Mouse (Mus musculus) spleen, postnatal 14 days (tissue): ENCODE data around the gene Smco3.
"Not testable (repeated sequence)": the region's sequence is repeated elsewhere in the genome, so short reads cannot be mapped to it uniquely, and the experiment has no call there.

Experiments used
- DNase-seq, 2 experiments: peaks; one replicate each; pipeline ENCODE4 v3.0.0; 2021 to 2022; ENCODE audit warnings: low spot score in 2 of 2

Gene Smco3

DNA sequence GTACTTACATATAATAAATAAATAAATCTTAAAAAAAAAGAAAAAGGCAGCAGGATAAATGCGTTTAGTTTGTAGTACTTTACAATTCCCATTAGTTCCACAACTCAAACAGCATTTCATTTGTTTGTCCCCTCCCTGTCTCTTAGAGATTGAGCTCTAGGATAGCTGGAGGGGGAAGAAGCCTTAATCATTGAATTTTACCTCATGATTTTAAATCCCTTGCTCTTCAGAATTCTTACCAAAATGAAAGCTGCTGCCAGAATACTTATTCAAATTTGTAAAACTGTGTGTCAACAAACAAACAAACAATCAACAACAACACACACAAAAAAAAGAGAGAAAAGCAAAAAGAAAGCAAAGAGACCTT lies 29.9 kb downstream of the Smco3 start:
- DNase-seq, result no peak

DNA sequence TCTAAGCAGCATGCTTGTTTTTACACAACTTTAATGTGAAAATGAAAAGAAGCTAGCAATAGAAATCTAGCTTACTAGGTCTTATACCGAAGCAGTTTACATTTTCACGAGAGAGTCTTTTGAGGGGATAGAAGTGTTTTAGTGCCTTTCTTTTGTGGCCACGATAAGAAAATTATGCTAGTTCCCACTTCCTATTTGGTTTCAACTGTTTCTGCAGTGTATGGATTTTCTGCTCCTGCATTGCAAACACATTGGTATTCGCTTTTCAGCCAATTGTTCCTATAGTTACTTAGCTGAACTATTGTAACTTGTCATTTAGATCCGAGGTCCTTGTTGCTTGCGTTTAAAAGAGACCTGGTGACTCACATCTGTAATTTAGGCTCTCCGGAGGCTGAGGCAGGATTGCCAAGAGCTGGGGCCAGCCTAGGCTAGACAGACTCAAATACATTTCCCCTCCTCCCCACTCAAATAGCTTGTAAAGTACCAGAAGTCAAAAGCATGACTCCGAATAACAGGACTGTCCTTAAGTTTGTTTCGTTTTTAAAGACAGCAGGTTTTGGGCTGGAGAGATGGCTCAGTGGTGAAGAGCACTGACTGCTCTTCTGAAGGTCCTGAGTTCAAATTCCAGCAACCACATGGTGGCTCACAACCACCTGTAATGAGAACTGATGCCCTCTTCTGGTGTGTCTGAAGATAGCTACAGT lies 30.4 kb downstream of the Smco3 start:
- DNase-seq, result no peak

DNA sequence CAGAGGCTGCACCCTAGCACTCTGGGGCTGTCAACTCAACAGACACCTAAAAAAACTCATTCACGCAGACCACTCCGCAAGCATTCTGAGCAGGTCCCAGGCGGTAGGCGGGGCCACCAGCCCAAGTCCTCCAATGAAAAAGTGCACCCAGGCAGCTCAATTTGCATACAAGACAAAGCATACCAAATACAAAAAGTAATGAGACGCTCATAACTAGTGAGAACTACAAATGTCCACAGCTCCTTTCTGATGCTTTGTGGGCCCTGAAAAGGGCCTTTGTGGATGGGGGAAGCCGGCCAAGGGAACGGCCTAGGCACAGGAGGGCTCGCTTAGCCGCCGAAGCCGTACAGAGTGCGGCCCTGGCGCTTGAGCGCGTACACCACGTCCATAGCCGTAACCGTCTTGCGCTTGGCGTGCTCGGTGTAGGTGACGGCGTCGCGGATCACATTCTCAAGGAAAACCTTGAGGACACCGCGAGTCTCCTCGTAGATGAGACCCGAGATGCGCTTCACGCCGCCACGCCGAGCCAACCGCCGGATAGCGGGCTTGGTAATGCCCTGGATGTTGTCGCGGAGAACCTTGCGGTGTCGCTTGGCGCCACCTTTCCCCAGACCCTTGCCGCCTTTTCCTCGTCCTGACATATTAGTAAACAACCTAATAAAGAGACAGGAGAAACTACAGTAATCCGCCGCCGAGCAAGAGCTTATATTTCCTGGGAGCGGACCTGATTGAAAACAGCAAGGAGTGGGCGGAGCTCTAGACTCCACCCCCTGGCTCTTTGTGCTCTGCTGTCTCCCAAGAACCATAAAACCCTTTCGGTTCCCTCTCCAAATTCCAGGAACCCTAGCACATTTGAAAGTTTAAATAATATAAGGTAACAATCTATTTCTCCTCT lies 31.3 kb downstream of the Smco3 start, which contains the start of gene Hist4h4:
Gene Hist4h4, minus strand, starts transcription at position 677 of the 895 bp plus-strand sequence.
- DNase-seq, result peak; percentile 95 to 98

DNA sequence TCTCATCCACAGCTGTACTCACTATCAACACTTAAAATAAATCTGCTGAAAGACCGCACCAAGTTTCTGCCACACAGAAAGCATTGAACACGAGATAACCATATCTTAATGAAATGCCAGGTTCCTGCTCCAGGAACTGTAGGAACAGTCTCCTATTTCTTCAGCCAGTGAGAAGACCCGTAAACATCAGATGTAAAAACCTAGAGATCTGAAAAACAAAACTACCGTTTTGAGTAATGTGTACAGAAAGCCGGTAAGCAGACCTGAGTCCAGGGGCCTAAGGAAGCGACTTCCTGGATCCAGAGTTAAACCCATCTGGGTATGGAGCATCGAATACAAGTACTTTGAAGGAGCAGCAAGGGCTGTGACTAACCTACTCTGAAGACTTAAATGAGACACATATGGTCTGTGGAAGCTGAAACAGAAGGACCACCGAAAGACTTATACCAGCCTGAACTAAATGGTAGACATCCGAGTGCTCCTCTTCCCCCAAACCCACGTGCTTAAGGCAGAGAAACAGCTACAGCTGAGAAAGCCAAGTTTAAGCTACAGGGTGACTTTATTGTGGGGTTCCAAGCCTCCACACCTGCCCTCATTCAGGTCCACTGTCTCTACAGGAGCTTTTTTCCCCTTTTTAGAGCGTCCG lies 32.0 kb downstream of the Smco3 start:
- no peak for DNase-seq

DNA sequence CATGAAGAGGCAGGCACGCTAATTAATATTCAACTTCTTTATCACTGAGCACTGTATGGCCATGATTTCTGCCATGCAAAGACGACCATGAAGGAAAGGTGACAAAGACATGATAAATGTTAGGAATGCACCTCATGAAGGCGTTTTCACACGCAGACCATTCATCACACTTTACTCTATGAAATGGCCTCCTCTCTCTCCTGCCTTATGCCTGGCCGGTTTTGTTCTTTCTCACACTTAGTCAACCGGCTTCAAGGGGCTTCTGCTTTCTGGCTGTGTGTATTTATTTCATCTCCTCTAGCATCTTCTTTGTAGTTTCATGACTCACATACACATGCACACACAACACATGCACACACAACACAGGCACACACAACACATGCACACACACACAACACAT lies 34.0 kb downstream of the Smco3 start:
- DNase-seq, result no peak

DNA sequence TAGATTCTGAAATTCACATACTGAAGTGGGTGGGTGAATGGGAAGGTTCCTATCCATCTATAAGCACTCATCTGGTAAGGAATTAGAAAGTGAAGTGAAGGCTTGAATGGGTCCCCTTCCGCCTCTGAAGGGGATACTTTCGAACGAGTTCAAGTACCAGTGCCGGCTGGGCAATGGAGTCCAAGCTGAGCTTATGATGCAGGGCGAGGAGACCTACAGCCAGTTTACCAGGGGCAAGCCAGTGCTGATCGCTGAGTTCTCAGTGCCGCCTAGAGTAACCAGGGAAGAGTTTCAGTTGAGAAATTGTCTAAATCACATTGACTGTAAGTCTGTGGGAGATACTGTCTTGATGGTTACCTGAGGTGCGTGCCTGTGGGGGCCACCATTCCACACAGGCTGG lies 34.5 kb downstream of the Smco3 start:
- DNase-seq, result no peak

DNA sequence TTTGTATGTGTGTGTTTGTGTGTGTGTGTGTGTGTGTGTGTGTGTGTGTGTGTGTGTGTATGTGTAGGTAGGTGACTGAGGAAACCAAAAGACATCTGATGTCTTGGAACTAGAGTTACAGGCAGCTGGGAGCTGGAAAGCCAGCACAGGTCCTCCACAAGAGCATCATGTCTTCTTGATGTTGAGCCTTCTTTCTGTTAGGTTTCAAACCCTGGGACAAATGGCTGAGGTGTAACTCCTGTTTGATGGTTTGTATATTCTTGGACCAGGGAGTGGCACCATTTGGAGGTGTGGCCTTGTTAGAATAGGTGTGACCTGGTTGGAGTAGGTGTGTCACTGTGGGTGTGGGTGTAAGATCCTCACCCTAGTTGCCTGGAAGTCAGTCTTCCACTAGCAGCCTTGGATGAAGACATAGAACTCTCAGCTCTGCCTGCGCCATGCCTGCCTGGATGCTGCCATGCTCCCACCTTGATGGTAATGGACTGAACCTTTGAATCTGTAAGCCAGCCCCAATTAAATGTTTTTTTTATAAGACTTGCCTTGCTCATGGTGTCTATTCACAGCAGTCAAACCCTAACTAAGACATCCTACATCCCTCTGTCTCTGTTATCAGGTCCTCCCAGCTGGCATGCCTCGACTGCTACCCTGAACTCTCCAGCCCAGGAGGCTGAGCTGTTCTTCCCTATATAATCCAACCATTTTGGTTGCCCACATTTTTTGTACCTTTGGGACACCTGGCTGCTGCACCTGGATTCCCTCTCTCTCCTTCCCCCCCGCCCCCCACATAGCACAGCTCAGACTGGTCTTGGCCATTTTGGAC lies 37.2 kb downstream of the Smco3 start:
- not testable (repeated sequence) for DNase-seq

DNA sequence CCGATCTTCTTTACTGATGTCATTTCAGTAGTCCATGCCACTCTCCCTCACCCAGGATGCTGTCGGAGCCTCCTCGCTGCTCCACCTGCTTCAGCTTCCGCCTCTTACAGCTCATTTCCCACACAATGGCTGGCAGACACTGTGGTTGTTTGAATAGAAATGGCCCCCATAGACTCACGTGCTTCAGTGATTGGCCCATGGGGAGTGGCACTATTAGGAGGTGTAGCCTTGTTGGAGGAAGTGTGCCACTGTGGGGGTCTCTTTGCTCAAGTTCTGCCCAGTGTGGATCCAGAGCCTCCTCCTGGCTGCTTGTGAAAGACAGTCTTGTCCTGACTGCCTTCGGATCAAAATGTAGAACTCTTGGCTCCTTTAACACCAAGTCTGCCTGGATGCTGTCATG lies 39.4 kb downstream of the Smco3 start:
- no peak for DNase-seq

DNA sequence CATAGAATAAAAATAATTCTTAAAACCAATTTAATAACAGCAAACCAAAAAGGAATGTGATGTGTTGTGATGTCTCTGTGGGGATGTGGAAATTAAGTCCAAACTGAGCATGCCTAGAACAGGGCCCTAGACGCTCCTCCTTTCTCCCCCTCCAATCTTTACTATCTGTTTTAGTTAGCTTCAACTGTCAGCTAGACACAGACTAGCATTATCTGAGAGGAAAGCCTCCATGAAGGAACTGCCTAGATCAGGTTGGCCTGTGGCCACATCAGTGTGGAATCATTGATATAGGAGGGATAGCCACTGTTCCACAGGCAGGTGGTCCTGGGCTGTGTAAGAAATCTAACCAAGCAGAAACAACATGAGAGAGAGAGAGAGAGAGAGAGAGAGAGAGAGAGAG lies 40.1 kb downstream of the Smco3 start:
- DNase-seq, result no peak

DNA sequence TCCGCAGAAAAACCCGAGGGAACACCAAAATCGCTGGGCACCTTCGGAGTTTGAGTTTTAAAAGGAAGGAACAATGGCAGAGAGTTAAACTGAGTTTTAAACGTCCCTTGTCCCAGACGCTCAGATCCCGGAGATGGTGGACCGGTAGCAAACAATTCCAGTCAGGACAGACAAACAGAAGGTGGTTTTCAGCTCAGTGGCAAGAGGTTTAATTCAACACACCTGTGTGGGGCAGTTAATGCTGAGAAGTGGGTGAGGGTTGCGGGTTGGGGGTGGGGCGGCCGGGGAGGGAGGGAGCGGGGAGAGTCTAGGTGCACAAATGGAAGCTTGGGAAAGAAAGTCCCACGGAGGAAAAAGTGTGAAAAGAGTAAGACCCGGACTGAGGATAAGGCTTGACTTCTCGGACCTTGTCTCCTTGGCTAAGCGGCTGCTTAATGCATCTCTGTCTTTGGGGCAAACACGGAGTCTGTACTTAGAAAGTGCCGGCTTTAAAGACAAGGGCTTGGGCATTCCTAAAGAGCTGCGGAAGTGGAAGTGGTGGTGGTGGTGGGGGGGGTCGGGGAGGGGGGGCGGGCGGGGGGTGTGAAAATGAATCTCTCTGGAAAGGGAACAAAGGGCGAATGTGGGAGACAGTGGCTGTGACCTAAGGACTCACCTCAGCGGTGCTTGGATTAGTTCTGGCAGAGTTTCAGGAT lies 41.3 kb downstream of the Smco3 start:
- no peak for DNase-seq

DNA sequence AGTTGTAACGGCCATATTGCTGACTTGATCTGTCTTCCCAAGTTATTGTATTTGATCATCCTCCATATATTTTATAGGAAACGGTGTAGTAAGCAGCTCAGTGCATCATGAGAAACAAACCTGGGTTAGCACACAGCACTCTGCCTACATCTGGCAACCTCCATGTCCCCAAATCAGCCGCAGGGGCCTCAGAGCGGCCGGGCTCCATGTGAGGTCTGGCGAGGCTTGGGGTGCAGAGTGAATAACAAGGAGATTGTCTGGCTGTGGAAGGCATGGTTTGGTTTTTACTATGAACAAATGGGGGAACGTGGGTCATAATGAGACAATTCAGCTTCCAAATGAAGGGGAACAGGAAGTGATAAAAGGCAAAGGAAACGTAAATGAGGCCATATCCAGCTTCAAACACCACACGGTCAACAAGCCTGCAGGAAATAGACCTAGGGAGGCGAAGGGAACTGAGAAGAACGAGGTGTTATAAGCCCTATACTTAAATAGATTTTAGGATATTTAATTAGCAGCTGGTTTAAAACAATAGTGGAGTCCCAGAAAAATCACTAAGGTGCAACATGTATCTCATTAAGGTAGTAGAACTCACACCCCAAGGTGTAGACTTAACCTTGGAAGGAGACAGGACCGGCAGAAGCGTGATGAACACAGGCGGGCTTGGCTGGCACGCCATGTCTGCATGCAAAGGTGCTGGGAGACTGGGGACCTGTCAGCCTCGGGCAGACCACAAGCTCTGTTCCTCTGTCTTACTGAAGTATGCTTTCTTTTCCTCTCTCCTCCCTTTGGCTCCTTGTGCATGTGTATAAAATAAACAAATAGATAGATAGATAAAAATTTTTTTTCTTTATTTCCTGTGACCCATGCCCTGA lies 42.1 kb downstream of the Smco3 start:
- no peak for DNase-seq

DNA sequence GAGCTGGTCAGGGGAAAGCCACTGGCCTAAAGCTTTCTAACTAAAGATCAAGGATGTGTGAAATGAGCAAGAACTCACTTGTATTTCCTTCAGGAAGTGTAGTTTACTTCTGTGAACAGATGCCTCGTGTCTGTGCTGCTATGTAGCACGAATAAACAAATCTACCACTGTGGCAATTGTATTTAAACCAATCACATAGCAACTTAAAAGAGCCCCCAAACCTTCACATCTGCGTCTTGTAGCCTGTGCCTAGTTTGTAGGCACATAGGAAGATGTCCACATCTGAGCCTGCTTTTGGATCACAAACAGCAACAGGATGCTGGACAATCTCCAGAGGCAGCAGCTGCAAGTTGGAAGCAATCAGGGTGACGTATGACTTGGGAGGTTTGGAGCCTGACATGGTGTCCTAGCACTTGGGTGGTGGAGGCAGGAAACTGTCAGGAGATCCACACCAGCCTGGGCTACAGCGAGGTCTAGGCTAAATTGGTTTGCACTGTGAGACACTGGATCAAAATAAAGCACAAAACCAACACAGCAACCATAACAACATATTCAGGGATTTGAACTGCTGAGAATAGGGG lies 45.8 kb downstream of the Smco3 start:
- DNase-seq, result no peak

DNA sequence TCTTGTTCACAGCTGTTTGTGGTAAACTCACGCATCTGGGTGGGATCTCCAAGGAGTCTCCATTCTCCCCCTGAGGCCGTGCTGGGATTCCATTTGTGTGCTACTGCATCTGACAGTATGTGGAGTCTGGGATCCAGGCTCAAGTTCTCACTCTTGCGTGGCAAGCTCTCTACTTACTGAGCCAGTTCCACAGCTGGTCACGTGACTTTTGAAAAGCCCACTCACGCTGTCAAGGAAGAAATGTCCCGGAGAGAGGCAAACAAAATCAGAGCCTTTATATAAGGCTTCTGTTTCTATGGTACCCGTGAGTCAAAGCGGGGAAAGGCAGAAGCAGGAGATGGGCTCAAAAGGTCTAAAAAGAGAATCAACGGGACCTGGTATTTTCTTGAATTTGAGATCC lies 52.5 kb downstream of the Smco3 start:
- no peak for DNase-seq

DNA sequence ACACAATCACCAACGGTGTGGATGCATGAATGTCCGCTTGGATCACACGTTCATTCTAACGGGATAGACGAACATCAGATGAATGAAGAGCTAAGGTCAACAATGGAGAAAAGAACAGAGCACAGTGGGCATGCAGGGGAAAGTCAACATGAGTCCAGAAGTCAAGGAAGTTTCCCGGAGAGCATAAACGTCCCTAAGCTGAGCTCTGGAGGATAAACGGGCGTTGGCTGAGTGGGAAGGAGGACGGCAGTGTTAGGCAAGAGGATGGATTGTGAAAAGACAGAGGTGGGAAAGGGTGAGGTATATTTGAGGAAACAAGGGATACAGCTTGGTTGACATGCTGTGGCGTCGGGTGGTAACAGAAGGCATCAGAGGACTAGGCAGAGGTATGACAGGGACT lies 53.1 kb downstream of the Smco3 start:
- DNase-seq, result no peak

DNA sequence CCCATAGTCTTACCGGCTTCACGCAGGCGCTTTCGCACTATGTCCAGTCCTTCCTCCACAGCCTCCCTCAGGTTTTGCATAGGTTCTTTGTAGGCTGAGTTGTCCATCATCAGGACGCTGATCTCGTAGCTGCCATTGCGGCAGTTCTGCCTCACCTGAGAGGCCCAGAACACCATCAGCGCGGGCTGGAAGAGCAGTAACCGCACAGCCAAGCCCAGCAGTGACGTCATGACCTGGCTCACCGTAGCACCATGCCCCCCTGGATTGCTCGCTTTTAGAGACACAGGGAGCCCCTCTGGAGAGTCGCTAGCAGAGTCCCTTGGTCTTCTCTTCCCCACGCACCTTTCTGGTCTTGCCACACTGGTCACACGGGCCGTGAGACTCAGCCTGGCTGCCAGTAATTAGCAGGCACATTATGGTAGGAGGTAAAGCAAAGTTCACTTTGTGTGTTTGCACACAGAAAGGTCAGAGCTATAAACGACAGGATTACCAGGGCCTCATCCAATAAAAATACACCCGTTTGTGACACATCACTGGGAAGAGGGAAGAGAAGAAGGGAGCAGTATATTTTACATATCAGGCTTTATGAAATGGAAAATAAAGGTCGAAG lies 53.8 kb downstream of the Smco3 start, which contains the start of gene Gucy2c:
Gene Gucy2c, minus strand, starts transcription at position 389 of the 610 bp plus-strand sequence.
- no peak for DNase-seq
